Comparison of ENCODE assay signal across 31 mouse cellular contexts in genomic region chr6:142804402-142804801, GRCm38 (mm10). TPM values are rescaled to one million over a fixed set of nuclear protein-coding genes. Genes with fewer than 3 reads are reported as not detected.
"Had no signal": no experiment of that assay in that cellular context is flagged by ENCODE, and none has a peak within 500 bp of the region (broad histone marks: within the 10 kb centered on the region; RNA-seq: fewer than 3 reads in every experiment).

Sult6b2 (minus strand) TSS chr6:142804502.

- H3K9me3 ChIP-seq: embryonic facial prominence, embryonic 10.5 days; embryonic facial prominence, embryonic 12.5 days; embryonic facial prominence, embryonic 13.5 days; embryonic facial prominence, embryonic 15.5 days; forebrain, embryonic 10.5 days; forebrain, embryonic 12.5 days; forebrain, embryonic 13.5 days; forebrain, embryonic 15.5 days had no signal

- H3K4me2 ChIP-seq: embryonic facial prominence, embryonic 12.5 days; embryonic facial prominence, embryonic 13.5 days; embryonic facial prominence, embryonic 15.5 days; forebrain, embryonic 12.5 days; forebrain, embryonic 13.5 days; forebrain, embryonic 15.5 days had no signal

- H3K4me3 ChIP-seq: embryonic facial prominence, embryonic 10.5 days; embryonic facial prominence, embryonic 12.5 days; embryonic facial prominence, embryonic 13.5 days; embryonic facial prominence, embryonic 15.5 days; erythroblast, embryonic 14.5 days; forebrain, embryonic 10.5 days; forebrain, embryonic 12.5 days; forebrain, embryonic 13.5 days; forebrain, embryonic 15.5 days; gastrocnemius, adult 2 months had no signal

- DNase-seq: cerebellum, adult 18-20 months; cerebellum, adult 2 months; cerebellum, adult 8-10 months; cerebellum, adult 9-10 months; cerebellum, adult 9-11 months; cerebellum, postnatal 10 days; cerebellum, postnatal 14 days; cerebellum, postnatal 25 days; cerebellum, postnatal 36 days; embryo, embryonic 11 days; forebrain, postnatal 0 days; gastrocnemius, adult 2 months; gastrocnemius, postnatal 10 days; gastrocnemius, postnatal 14 days; gastrocnemius, postnatal 25 days; gastrocnemius, postnatal 36 days; heart, adult 11 months had no signal

- H3K27me3 ChIP-seq: embryonic facial prominence, embryonic 12.5 days; embryonic facial prominence, embryonic 13.5 days; embryonic facial prominence, embryonic 15.5 days; forebrain, embryonic 13.5 days; forebrain, embryonic 15.5 days had no signal

- H3K9ac ChIP-seq: embryonic facial prominence, embryonic 12.5 days; embryonic facial prominence, embryonic 13.5 days; embryonic facial prominence, embryonic 15.5 days; forebrain, embryonic 12.5 days; forebrain, embryonic 13.5 days; forebrain, embryonic 15.5 days; forebrain, postnatal 0 days had no signal

- H3K36me3 ChIP-seq: embryonic facial prominence, embryonic 10.5 days; embryonic facial prominence, embryonic 12.5 days; embryonic facial prominence, embryonic 13.5 days; embryonic facial prominence, embryonic 15.5 days; forebrain, embryonic 10.5 days; forebrain, embryonic 12.5 days; forebrain, embryonic 15.5 days had no signal

- ATAC-seq: forebrain, embryonic 13.5 days; forebrain, embryonic 14.5 days; forebrain, embryonic 15.5 days; forebrain, embryonic 16.5 days; forebrain, postnatal 0 days had no signal

- H3K27ac ChIP-seq: embryonic facial prominence, embryonic 10.5 days; embryonic facial prominence, embryonic 12.5 days; embryonic facial prominence, embryonic 13.5 days; embryonic facial prominence, embryonic 15.5 days; forebrain, embryonic 10.5 days; forebrain, embryonic 12.5 days; forebrain, embryonic 13.5 days; forebrain, embryonic 15.5 days; gastrocnemius, adult 2 months had no signal

RNA-seq across cellular contexts. Expression of gene Sult6b2, which starts in this region (rescaled TPM):
- polyA plus RNA-seq: embryonic facial prominence, embryonic 10.5 days; embryonic facial prominence, embryonic 11.5 days; embryonic facial prominence, embryonic 12.5 days; embryonic facial prominence, embryonic 13.5 days; embryonic facial prominence, embryonic 14.5 days; embryonic facial prominence, embryonic 15.5 days; erythroblast, embryonic 14.5 days; forebrain, embryonic 13.5 days; gonadal fat pad, adult 2 months had no signal
